Mouse (Mus musculus): ENCODE measurements at regions not wholly inside any gene's neighbourhood (a gene's known extent, or its start where the extent isn't known, plus 50 kb on each side); places are given as distances from the start of the nearest gene placed in this dataset.

DNA sequence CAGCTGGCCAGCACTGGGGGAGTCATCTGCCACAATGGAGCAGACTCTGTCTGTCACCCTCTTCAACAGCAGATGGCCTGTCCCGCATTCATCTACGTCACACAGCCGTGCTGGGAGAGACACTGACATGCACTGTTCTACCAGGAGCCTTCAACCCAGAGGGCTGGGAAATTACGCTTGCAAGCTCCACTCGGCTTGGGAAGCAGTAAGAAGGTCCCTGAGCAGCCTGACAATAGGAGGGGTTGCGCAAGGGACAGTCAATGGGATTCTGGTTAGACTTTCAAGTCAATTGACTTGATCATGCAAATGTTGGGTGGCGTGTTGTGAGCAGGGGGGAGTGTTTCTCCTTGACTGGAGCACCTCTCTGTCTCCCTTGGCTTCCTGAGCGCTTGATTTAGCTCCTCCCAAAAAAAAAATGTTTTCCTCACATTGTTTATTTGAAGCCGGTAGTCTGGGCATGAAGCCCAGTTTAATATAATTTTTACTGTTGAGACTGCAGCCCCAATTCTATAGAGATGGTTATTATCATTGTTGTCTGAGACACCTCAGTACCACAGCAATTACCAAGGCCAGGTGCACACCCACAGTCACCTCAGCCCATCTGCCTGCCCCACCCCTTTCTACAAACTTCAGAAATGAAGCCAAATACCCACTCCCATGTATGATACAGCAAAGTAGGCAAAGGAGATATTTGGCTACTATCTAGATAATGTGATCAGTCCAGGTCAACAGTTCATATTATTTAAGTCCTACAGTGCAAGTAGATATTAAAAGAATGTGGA is 99.9 kb upstream of the Klf3 start:
- 69% methylated on average over 9 of the region's 9 CpGs for WGBS

DNA sequence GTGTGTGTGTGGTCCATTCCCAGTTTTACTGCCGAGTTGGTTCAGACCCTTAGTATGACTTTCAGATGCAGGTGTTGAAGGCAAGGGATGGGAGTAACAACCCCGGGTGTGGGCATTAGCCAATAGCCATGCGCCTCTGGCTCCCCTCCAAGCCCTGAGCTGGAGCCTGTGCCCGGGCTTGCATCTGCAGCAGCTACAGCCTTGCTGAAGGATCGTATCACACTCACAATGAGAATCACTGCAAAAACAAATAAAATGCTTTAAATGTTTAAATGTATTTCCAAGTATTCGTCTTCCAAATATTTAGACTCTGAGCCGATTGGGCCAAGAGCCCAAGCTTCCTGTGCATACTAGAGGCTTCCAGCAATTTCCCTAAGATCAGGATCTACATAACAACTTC is 99.0 kb upstream of the Klf3 start:
- no peak for TF ChIP-seq POLR2A (IDR thresholded peaks at IDR 0.05; ENCODE audit: control insufficient read depth, extremely low read depth, insufficient read depth, low read length, poor library complexity)
- TF ChIP-seq CTCF (IDR thresholded peaks at IDR 0.05; ENCODE audit: borderline replicate concordance, control insufficient read depth, extremely low read depth, insufficient read depth, low read length, poor library complexity) = no peak
- DNase-seq = no peak
- Histone ChIP-seq H3K4me3 (ENCODE audit: control insufficient read depth, insufficient read depth, low read length) (no peak overlapping the region), H3K4me1 (replicated peaks; ENCODE audit: control insufficient read depth, insufficient read depth, low read length) (peaks cover 30% of the 10 kb centered on the region), H3K27ac (ENCODE audit: control insufficient read depth, insufficient read depth, low read length) (no peak overlapping the region), H3K27me3 (ENCODE audit: control insufficient read depth, insufficient read depth, low read length) (no peaks in the 10 kb centered on the region), H3K36me3 (ENCODE audit: control insufficient read depth, insufficient read depth, low read length) (no peaks in the 10 kb centered on the region)
- whole genome bisulfite sequencing = 87% methylated on average over 7 of the region's 7 CpGs

More for the DNA sequence above, 99.9 kb upstream of the Klf3 start:
- H3K4me1 ChIP-seq (replicated peaks; ENCODE audit: control insufficient read depth, insufficient read depth, low read length) = peaks cover 34% of the 10 kb centered on the region
- no peaks in the 10 kb centered on the region for H3K27me3 ChIP-seq (ENCODE audit: control insufficient read depth, insufficient read depth, low read length)
- TF ChIP-seq POLR2A (IDR thresholded peaks at IDR 0.05; ENCODE audit: control insufficient read depth, extremely low read depth, insufficient read depth, low read length, poor library complexity) (no peak), CTCF (IDR thresholded peaks at IDR 0.05; ENCODE audit: borderline replicate concordance, control insufficient read depth, extremely low read depth, insufficient read depth, low read length, poor library complexity) (no peak)
- no peak overlapping the region for H3K4me3 ChIP-seq (ENCODE audit: control insufficient read depth, insufficient read depth, low read length)
- no peak overlapping the region for H3K27ac ChIP-seq (ENCODE audit: control insufficient read depth, insufficient read depth, low read length)
- H3K36me3 ChIP-seq (ENCODE audit: control insufficient read depth, insufficient read depth, low read length) = no peaks in the 10 kb centered on the region
- no peak for DNase-seq

DNA sequence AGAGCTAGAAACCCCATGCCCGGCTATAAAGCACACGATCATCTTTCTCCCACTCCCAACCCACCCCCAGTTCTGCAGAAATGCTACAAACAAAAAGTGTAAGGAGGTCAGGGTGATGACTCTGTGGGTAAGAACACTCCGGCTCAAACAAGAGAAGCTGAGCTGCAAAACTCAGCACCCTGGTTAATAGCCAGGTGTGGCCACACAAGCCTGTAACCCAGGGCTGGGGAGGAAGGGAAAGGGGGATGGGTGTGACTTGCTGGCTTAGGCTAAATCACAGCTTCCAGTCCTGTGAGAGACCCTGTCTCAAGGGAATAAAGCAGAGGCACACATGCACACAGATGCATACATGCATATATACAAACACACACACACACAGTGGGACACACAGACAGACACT is 96.6 kb upstream of the Klf3 start:
- no peak for DNase-seq
- H3K27me3 ChIP-seq (ENCODE audit: control insufficient read depth, insufficient read depth, low read length) = no peaks in the 10 kb centered on the region
- no peak overlapping the region for H3K4me3 ChIP-seq (ENCODE audit: control insufficient read depth, insufficient read depth, low read length)
- H3K36me3 ChIP-seq (ENCODE audit: control insufficient read depth, insufficient read depth, low read length) = no peaks in the 10 kb centered on the region
- peaks cover 25% of the 10 kb centered on the region for H3K4me1 ChIP-seq (replicated peaks; ENCODE audit: control insufficient read depth, insufficient read depth, low read length)
- H3K27ac ChIP-seq (ENCODE audit: control insufficient read depth, insufficient read depth, low read length) = no peak overlapping the region
- 51% methylated on average over 3 of the region's 3 CpGs for WGBS
- TF ChIP-seq POLR2A (IDR thresholded peaks at IDR 0.05; ENCODE audit: control insufficient read depth, extremely low read depth, insufficient read depth, low read length, poor library complexity) (no peak), CTCF (IDR thresholded peaks at IDR 0.05; ENCODE audit: borderline replicate concordance, control insufficient read depth, extremely low read depth, insufficient read depth, low read length, poor library complexity) (no peak)

DNA sequence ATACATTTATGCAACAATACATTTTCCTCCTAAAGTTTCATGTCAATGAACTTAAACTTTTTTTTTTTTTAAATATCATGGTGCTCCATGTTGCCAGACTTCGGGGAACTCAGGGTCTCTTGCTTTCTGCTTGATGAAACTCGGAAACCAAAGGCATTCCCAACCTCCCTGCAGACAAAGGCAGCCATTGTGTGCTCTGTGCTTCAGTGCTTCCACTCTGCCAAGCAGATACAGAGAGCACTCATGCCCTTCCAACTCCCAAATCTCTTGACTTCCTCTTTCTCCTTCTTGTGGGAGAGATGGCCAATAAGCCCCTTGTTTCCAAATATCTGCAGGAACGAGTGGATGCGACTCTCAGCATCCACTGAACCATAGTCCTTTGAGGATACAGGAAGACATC is 94.0 kb upstream of the Klf3 start:
- no peak overlapping the region for H3K4me3 ChIP-seq (ENCODE audit: control insufficient read depth, insufficient read depth, low read length)
- H3K27me3 ChIP-seq (ENCODE audit: control insufficient read depth, insufficient read depth, low read length) = no peaks in the 10 kb centered on the region
- no peak for DNase-seq
- no peak overlapping the region for H3K27ac ChIP-seq (ENCODE audit: control insufficient read depth, insufficient read depth, low read length)
- peaks cover 9% of the 10 kb centered on the region for H3K4me1 ChIP-seq (replicated peaks; ENCODE audit: control insufficient read depth, insufficient read depth, low read length)
- 87% methylated on average over 4 of the region's 4 CpGs for WGBS
- TF ChIP-seq POLR2A (IDR thresholded peaks at IDR 0.05; ENCODE audit: control insufficient read depth, extremely low read depth, insufficient read depth, low read length, poor library complexity) = no peak
- TF ChIP-seq CTCF (IDR thresholded peaks at IDR 0.05; ENCODE audit: borderline replicate concordance, control insufficient read depth, extremely low read depth, insufficient read depth, low read length, poor library complexity) = no peak
- no peaks in the 10 kb centered on the region for H3K36me3 ChIP-seq (ENCODE audit: control insufficient read depth, insufficient read depth, low read length)

DNA sequence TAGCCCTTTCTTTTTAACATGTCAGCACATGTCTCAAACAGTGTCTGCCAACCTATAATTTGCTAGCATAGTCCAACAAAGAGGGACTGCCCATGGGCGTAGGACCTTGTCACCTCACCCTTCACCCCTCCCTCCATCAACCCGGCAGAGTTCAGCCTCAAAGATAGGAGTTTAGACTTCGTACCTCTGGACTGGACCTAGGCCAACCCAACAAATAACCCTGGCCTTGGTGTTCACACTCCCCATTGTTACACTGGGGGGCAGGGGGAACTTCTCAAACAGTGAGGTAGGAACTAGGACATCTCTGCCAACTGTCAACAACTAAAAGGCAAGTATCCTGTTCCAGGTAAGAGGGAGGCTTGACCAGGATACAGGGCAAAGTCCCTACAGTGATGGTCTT is 93.0 kb upstream of the Klf3 start:
- H3K27ac ChIP-seq (ENCODE audit: control insufficient read depth, insufficient read depth, low read length) = no peak overlapping the region
- no peak for DNase-seq

DNA sequence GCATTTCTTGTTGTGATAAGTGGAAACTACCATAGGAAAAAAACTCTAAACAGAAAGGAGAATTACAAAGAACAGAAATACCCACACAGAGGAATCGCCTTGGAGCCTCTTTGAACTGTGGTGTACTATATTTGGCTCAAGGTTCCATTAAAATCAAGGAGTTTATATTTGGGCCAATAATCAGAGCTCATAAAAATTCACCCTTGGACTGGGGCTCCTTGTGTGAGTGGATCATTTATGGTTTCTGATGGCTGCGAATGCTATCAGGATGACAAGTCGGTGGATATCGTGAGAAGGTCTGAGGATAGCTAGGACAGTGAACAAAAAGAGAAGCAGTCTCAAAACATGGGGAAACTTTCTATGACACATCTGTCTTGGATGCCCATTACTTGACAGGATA is 92.2 kb upstream of the Klf3 start:
- H3K27ac ChIP-seq (ENCODE audit: control insufficient read depth, insufficient read depth, low read length) = no peak overlapping the region
- no peak for DNase-seq
- WGBS = 98% methylated on average over 4 of the region's 4 CpGs
- H3K27me3 ChIP-seq (ENCODE audit: control insufficient read depth, insufficient read depth, low read length) = no peaks in the 10 kb centered on the region
- TF ChIP-seq POLR2A (IDR thresholded peaks at IDR 0.05; ENCODE audit: control insufficient read depth, extremely low read depth, insufficient read depth, low read length, poor library complexity) (no peak), CTCF (IDR thresholded peaks at IDR 0.05; ENCODE audit: borderline replicate concordance, control insufficient read depth, extremely low read depth, insufficient read depth, low read length, poor library complexity) (no peak)
- no peak overlapping the region for H3K4me3 ChIP-seq (ENCODE audit: control insufficient read depth, insufficient read depth, low read length)
- no peaks in the 10 kb centered on the region for H3K36me3 ChIP-seq (ENCODE audit: control insufficient read depth, insufficient read depth, low read length)
- peaks cover 10% of the 10 kb centered on the region for H3K4me1 ChIP-seq (replicated peaks; ENCODE audit: control insufficient read depth, insufficient read depth, low read length)

More for the DNA sequence above, 93.0 kb upstream of the Klf3 start:
- TF ChIP-seq CTCF (IDR thresholded peaks at IDR 0.05; ENCODE audit: borderline replicate concordance, control insufficient read depth, extremely low read depth, insufficient read depth, low read length, poor library complexity) (no peak), POLR2A (IDR thresholded peaks at IDR 0.05; ENCODE audit: control insufficient read depth, extremely low read depth, insufficient read depth, low read length, poor library complexity) (no peak)
- H3K4me3 ChIP-seq (ENCODE audit: control insufficient read depth, insufficient read depth, low read length) = no peak overlapping the region
- WGBS = 87% methylated on average over 3 of the region's 3 CpGs
- H3K27me3 ChIP-seq (ENCODE audit: control insufficient read depth, insufficient read depth, low read length) = no peaks in the 10 kb centered on the region
- H3K36me3 ChIP-seq (ENCODE audit: control insufficient read depth, insufficient read depth, low read length) = no peaks in the 10 kb centered on the region
- peaks cover 11% of the 10 kb centered on the region for H3K4me1 ChIP-seq (replicated peaks; ENCODE audit: control insufficient read depth, insufficient read depth, low read length)

All from thymus, adult 2 months (tissue).